Mouse (Mus musculus): Measurements from ENCODE around the gene Mlana.

Mlana gene

GRCm38 (mm10) chr19:29675562-29676078, 22.0 kb upstream of the Mlana start:
- no peak for DNase-seq (ENCODE audit: low read depth, low spot score)

GRCm38 (mm10) chr19:29676479-29677193, 21.0 kb upstream of the Mlana start:
- DNase-seq (ENCODE audit: low read depth, low spot score), result no peak

GRCm38 (mm10) chr19:29678181-29678778, 19.3 kb upstream of the Mlana start:
- DNase-seq (ENCODE audit: low read depth, low spot score), result no peak

- DNase-seq (ENCODE audit: low read depth, low spot score), result no peak
Observed at GRCm38 (mm10) chr19:29680182-29681152, 17.2 kb upstream of the Mlana start.

- peak; percentile 64 for DNase-seq (ENCODE audit: low read depth, low spot score)
Observed at GRCm38 (mm10) chr19:29683844-29684540, 13.6 kb upstream of the Mlana start.

GRCm38 (mm10) chr19:29695071-29695470, 2.6 kb upstream of the Mlana start:
- no peak for DNase-seq (ENCODE audit: low read depth, low spot score)

- DNase-seq (ENCODE audit: low read depth, low spot score), result no peak
Observed at GRCm38 (mm10) chr19:29696309-29696708, 1.3 kb upstream of the Mlana start.

GRCm38 (mm10) chr19:29696840-29697239, 784 bp upstream of the Mlana start:
- DNase-seq (ENCODE audit: low read depth, low spot score), result no peak

- no peak for DNase-seq (ENCODE audit: low read depth, low spot score)
Observed at GRCm38 (mm10) chr19:29701707-29702106, 4.1 kb downstream of the Mlana start.

GRCm38 (mm10) chr19:29704436-29704835, 6.8 kb downstream of the Mlana start:
- no peak for DNase-seq (ENCODE audit: low read depth, low spot score)

GRCm38 (mm10) chr19:29707314-29707898, 9.8 kb downstream of the Mlana start:
- DNase-seq (ENCODE audit: low read depth, low spot score), result no peak

GRCm38 (mm10) chr19:29708003-29708402, 10.4 kb downstream of the Mlana start:
- DNase-seq (ENCODE audit: low read depth, low spot score), result no peak

GRCm38 (mm10) chr19:29708461-29708860, 10.8 kb downstream of the Mlana start:
- DNase-seq (ENCODE audit: low read depth, low spot score), result no peak

- DNase-seq (ENCODE audit: low read depth, low spot score), result no peak
Observed at GRCm38 (mm10) chr19:29709461-29709860, 11.8 kb downstream of the Mlana start.

GRCm38 (mm10) chr19:29713451-29713850, 15.8 kb downstream of the Mlana start:
- no peak for DNase-seq (ENCODE audit: low read depth, low spot score)

- DNase-seq (ENCODE audit: low read depth, low spot score), result no peak
Observed at GRCm38 (mm10) chr19:29717854-29718253, 20.2 kb downstream of the Mlana start.

GRCm38 (mm10) chr19:29718476-29718875, 20.9 kb downstream of the Mlana start:
- no peak for DNase-seq (ENCODE audit: low read depth, low spot score)

GRCm38 (mm10) chr19:29735421-29735820, 37.8 kb downstream of the Mlana start:
- no peak for DNase-seq (ENCODE audit: low read depth, low spot score)

- no peak for DNase-seq (ENCODE audit: low read depth, low spot score)
Observed at GRCm38 (mm10) chr19:29739608-29740007, 42.0 kb downstream of the Mlana start.

GRCm38 (mm10) chr19:29740661-29741060, 43.0 kb downstream of the Mlana start:
- no peak for DNase-seq (ENCODE audit: low read depth, low spot score)

GRCm38 (mm10) chr19:29743531-29743930, 45.9 kb downstream of the Mlana start:
- no peak for DNase-seq (ENCODE audit: low read depth, low spot score)
